ENCODE assay signal across 12 mouse cellular contexts in genomic region chr11:118791391-118791790, GRCm38 (mm10).
DNase-seq lines count a peak whose midpoint lies in the region; ATAC-seq lines count a peak whose summit lies in the region.
"Had no signal": no experiment of that assay in that cellular context is flagged by ENCODE, and none has a peak within 500 bp of the region (broad histone marks: within the 10 kb centered on the region; RNA-seq: fewer than 3 reads in every experiment).

No protein-coding gene starts in this region.

- H3K27ac ChIP-seq in forebrain, embryonic 16.5 days (ENCODE audit: low read length), result peak overlapping the region; percentile 96
- H3K27ac ChIP-seq in heart, embryonic 14.5 days (replicated peaks in 1 of 2; ENCODE audit: control insufficient read depth in 1 of 2, insufficient read depth in 1 of 2, low read depth in 2 of 2, low read length in 2 of 2), result peak overlapping the region; percentile 69 to 74
- peak overlapping the region; percentile 95 for H3K27ac ChIP-seq in midbrain, embryonic 16.5 days (ENCODE audit: low read length)
- H3K27ac ChIP-seq: liver, embryonic 13.5 days had no signal

- H3K4me2 ChIP-seq in forebrain, embryonic 16.5 days (ENCODE audit: low read length), result no peak overlapping the region
- 0 out of 2 replicates have a peak overlapping the region, but pooled peaks have one; percentile 14 for H3K4me2 ChIP-seq in heart, embryonic 14.5 days (ENCODE audit: low read length)
- no peak overlapping the region for H3K4me2 ChIP-seq in midbrain, embryonic 16.5 days (ENCODE audit: low read length)
- H3K4me2 ChIP-seq: liver, embryonic 13.5 days had no signal

- H3K9ac ChIP-seq in forebrain, embryonic 16.5 days (replicated peaks; ENCODE audit: low read depth, low read length), result no peak overlapping the region
- peak overlapping the region; percentile 50; the same call in 1 of the 2 replicates for H3K9ac ChIP-seq in heart, embryonic 14.5 days (ENCODE audit: low read length)
- H3K9ac ChIP-seq in midbrain, embryonic 16.5 days (ENCODE audit: low read depth, low read length), result no peak overlapping the region
- H3K9ac ChIP-seq: liver, embryonic 13.5 days had no signal

- peaks cover 7% of the 10 kb centered on the region; the same call in 1 of the 2 replicates for H3K9me3 ChIP-seq in forebrain, embryonic 16.5 days (ENCODE audit: control insufficient read depth, low read length)
- H3K9me3 ChIP-seq in heart, embryonic 14.5 days (ENCODE audit: control insufficient read depth, low read length), result peaks cover 7% of the 10 kb centered on the region; the same call in 1 of the 2 replicates
- H3K9me3 ChIP-seq in midbrain, embryonic 16.5 days (replicated peaks; ENCODE audit: control insufficient read depth, low read length, poor library complexity, severe bottlenecking), result peaks cover 5% of the 10 kb centered on the region
- H3K9me3 ChIP-seq: liver, embryonic 13.5 days had no signal

- peak; percentile 62 to 66 for DNase-seq in layer of hippocampus, adult 18-20 months (ENCODE audit: low spot score in 2 of 2)
- no peak for DNase-seq in layer of hippocampus, adult 8-10 months (ENCODE audit: low spot score in 2 of 2)
- DNase-seq in spleen, postnatal 36 days (ENCODE audit: low spot score in 2 of 2), result no peak
- no peak for DNase-seq in retina, postnatal 1 day
- no peak for DNase-seq in MN1 (ENCODE audit: low spot score)
- DNase-seq: kidney, adult 8-10 months; liver, embryonic 13.5 days; spleen, adult 18-20 months; thymus, postnatal 4 days had no signal

- ATAC-seq in forebrain, embryonic 16.5 days, result no peak
- 0 out of 2 replicates have a peak, but pooled peaks have one; percentile 32 for ATAC-seq in heart, embryonic 14.5 days (ENCODE audit: insufficient number of reproducible peaks, insufficient read depth, low FRiP score, low read depth)
- no peak for ATAC-seq in midbrain, embryonic 16.5 days

- WGBS in forebrain, embryonic 16.5 days, result 62% methylated on average over 6 of the region's 6 CpGs
- 12% methylated on average over 6 of the region's 6 CpGs for WGBS in heart, embryonic 14.5 days
- WGBS in midbrain, embryonic 16.5 days, result 57% methylated on average over 6 of the region's 6 CpGs

- no peaks in the 10 kb centered on the region for H3K27me3 ChIP-seq in forebrain, embryonic 16.5 days (replicated peaks; ENCODE audit: control insufficient read depth, insufficient read depth, low read length)
- H3K27me3 ChIP-seq in heart, embryonic 14.5 days (ENCODE audit: control insufficient read depth, insufficient read depth, low read length), result no peaks in the 10 kb centered on the region
- H3K27me3 ChIP-seq in midbrain, embryonic 16.5 days (ENCODE audit: control insufficient read depth, insufficient read depth, low read depth, low read length), result no peaks in the 10 kb centered on the region
- H3K27me3 ChIP-seq: liver, embryonic 13.5 days had no signal

- no peak overlapping the region for H3K4me3 ChIP-seq in forebrain, embryonic 16.5 days (replicated peaks; ENCODE audit: low read length)
- H3K4me3 ChIP-seq in heart, embryonic 14.5 days (ENCODE audit: control insufficient read depth in 1 of 2, insufficient read depth in 1 of 2, low read depth in 1 of 2, low read length in 2 of 2), result no peak overlapping the region
- no peak overlapping the region for H3K4me3 ChIP-seq in midbrain, embryonic 16.5 days (ENCODE audit: low read depth, low read length)
- H3K4me3 ChIP-seq: liver, embryonic 13.5 days had no signal

- no peaks in the 10 kb centered on the region for H3K36me3 ChIP-seq in forebrain, embryonic 16.5 days (ENCODE audit: control insufficient read depth, insufficient read depth)
- no peaks in the 10 kb centered on the region for H3K36me3 ChIP-seq in heart, embryonic 14.5 days (ENCODE audit: control insufficient read depth, insufficient read depth, low read length)
- H3K36me3 ChIP-seq in midbrain, embryonic 16.5 days (ENCODE audit: control insufficient read depth, insufficient read depth, low read length), result no peaks in the 10 kb centered on the region
- H3K36me3 ChIP-seq: liver, embryonic 13.5 days had no signal

- peaks cover 49% of the 10 kb centered on the region for H3K4me1 ChIP-seq in forebrain, embryonic 16.5 days (replicated peaks; ENCODE audit: control insufficient read depth, insufficient read depth, low read length)
- H3K4me1 ChIP-seq in heart, embryonic 14.5 days (ENCODE audit: control insufficient read depth in 2 of 2, insufficient read depth in 2 of 2, low read length in 2 of 2), result peaks cover 15 to 16% of the 10 kb centered on the region in 2 experiments
- H3K4me1 ChIP-seq in midbrain, embryonic 16.5 days (ENCODE audit: control insufficient read depth, insufficient read depth, low read length), result peaks cover 50% of the 10 kb centered on the region
- H3K4me1 ChIP-seq: liver, embryonic 13.5 days had no signal

Comparison
In these comparisons a context has a peak if more than half of its experiments do, and no peak if none do; other contexts are left out.
1. DNase-seq: peak in layer of hippocampus, adult 18-20 months (2 of 2); none in layer of hippocampus, adult 8-10 months (0 of 2), spleen, postnatal 36 days (0 of 2), retina, postnatal 1 day (single experiment) and MN1 (single experiment).
2. Peak in every context shown above with its lines, with median percentiles within 50 percentile points of each other: H3K27ac ChIP-seq.